Mouse (Mus musculus) heart, adult 11 months (tissue): ENCODE data around the gene Nrbf2.

ENCODE experiments used
- DNase-seq: peaks from one replicate; pipeline ENCODE4 v3.0.0; 2022

Nrbf2 gene

DNA sequence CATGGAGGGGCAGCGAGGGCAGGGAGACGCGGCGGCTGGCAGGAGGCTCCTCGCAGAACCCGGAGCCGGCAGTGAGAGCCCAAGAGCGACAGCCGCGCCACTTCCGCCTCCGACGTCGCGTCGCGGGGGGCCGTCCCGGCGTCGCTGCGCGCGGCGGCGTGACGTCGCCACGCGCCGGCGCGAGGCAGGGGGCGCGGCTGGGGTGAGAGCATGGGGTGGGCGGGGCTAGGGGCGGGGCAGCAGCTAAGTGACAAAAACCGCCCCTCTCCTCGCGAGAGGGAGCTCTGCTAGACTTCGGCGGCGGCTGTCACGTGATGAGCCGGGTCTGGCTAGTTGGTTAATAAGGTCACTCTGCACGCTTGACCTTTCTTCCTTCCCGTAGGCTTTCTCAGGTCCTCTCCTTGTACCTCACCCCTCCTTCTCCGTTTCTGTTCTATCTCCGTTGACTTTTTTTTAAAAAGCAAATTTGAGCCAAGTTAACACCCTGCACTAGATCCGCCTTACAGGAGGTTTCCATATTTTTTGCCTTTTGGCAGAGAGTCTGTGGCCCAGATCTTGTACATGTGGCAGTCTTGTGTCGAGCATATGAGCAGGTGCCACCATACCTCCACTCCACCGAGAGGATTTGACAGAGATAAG, at the start of gene Nrbf2:
Nrbf2 (minus strand) TSS at position 130 of the 639 bp plus-strand sequence.
- DNase-seq = peak; percentile 99

DNA sequence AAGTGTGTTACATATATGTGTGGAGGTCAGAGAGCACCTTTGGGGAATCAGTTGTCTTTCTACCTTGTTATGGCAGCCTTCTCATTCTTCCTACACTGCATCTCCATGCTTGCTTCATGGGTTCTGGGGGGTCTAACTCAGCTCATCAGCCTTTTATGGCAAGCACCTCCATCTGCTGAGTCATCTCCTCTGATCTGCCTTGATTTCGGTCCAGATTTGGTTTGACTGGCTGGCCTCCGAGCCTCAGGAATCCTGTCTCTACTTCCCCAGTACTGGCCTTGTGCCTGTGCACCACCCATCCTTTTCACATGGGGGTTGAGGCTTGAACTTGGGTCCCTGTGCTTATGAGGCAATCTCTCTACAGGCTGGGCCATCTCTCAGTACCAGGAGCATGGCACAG, 45.5 kb upstream of the Nrbf2 start:
- DNase-seq = peak; percentile 68

DNA sequence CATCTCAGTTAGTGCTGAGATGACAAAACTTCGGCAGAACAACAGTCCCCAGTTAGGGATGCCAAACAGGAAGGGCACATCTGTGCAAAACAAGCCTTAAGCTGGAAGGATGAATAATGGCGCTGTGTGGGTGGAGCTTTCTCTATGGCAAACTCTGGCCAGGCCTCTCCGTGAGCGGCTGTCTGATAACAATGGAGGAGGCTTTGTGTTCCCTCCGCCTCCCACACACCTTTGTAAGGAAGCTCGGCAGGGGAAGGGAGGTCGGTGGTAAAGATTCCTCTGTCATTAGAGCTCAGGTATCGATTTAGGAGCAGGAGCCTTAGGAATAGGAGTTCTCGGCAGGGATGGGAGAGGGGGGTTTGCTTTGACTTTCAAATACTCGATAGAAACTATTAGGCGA, 44.6 kb upstream of the Nrbf2 start:
- peak; percentile 60 for DNase-seq

DNA sequence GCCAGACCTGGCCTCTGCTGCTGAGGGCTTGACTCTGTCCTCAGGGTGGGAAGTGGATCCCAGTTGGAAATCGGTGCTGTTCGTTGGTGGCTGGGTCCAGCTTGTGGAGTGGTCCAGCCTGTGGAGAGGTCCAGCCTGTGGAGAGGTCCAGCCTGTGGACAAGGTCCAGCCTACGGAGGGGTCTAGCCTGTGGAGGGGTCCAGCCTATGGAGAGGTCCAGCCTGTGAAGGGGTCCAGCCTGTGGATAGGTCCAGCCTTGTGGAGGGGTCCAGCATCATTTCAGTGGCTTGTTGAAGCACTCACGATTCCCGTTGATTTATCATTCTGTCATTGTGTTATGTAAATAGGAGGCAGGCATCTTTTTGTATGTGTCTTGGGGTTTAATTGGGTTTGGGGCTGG, 43.1 kb upstream of the Nrbf2 start:
- DNase-seq = peak; percentile 73

DNA sequence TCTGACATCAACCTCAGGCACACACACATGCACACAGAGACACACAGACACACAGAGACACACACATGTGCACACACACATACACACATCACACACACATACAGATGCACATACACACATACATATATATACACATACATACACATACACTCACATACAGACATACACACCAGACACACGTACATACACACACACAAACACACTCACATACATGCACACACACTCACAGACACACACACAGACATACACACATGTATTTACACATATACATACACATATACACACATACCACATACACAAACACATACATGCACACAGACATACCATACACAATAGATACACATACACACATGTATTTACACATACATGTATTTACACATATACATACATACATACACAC, 38.9 kb upstream of the Nrbf2 start:
- no peak for DNase-seq

DNA sequence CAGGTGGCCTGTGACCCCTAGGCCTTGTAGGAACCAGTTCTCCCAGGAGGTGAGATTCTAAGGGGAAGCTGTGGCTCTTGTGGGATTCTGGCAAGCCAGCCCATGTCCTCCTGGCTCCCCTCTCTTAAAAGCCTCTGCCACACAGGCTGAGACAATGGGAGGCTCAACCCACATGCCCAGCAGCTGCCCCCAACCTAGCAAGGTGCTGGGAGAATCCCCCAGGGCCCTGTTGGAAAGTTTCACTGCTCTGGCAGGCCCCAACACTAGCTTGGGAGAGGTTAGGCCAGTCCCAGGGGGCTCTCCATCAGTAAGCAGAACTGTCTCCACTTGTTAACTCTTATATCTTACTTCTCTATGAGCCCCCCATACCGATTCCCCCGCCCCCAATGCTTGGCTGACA, 36.3 kb upstream of the Nrbf2 start:
- DNase-seq = no peak

DNA sequence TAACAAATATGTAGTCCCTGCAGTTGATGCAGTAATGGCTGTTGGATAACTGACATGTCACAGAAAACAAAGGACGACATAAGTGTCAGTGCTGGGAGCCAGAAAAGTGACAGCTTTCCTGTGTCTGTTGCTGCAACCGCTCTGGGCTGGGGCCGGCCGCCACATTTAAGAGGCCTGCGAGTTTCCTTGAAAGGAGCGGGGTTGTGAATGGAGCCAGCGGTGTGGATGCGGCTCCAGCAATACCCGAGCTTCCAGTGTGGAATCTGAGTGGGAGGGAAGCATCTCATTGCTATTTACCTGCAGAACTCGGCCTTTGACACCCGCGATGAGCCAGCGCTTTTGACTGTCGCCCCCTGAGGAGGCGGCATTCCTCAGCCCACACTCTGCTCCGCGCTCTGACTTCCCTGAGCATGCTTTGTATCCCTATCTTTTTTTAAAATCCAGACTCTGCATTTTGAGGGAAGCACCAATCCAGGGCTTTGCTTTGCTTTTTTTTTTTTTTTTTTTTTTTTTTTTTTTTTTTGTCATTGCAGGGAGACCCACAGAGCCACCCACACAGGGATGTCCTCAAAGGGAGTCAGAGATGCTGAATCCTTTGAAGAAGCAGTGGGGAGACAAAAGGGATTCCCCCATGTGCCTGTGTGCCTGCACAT, 35.2 kb upstream of the Nrbf2 start:
- DNase-seq = no peak

DNA sequence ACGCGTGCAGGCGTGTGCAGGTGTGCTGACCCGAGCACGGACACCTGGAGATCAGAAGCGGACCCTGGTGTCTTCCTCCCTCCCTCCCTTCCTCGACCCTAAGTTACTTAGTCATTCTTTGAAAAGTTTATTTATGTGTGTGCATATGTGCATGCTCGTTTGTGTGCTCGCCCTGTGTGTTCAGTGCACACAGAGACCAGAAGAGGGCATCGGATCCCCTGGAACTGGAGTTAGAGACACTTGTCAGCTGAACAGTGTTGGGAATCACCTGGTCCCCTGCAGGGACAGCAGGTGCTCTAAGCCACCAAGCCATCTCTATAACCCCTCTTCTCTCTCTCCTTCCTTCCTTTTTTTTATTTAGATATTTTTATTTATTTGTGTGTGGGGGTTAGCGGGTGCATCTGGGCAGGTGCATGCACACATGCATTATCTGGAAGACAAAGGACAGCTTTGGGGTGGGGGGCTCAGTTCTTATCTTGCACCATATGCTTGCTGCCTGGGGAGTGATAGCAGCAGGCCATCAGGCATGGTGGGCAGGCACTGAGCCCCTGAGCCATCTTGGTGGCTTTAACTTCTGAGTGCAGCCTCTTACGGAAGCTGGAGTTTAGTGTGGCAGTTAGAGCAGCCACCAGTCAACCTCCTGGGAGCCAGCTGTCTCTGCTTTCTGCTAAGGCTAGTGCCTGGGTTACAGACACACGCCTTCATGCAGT, 34.1 kb upstream of the Nrbf2 start:
- no peak for DNase-seq

DNA sequence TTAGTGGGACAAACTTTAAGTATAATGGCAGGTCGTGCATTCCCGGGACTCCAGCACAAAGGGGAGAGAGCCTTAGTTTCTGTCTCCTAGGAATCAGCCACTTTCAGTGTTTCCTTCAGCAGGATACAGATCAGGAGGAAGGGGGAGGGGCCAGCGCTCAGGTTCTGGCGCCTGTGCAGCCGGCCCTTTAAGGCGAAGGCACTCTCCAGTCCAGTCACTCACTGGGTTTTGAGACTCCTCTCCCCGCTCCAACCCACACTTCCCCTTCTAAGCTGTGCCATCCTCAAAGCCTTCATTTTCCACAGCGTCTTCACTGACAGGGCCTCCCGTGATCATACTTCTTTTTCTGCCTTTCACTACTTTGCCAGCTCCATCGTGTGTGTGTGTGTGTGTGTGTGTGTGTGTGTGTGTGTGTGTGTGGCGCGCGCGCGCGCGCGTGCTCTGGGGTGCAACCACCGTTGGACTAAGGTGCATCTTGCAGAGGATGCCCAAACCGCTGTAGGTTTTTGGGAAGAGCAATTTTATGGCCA, 32.9 kb upstream of the Nrbf2 start:
- DNase-seq = peak; percentile 92

DNA sequence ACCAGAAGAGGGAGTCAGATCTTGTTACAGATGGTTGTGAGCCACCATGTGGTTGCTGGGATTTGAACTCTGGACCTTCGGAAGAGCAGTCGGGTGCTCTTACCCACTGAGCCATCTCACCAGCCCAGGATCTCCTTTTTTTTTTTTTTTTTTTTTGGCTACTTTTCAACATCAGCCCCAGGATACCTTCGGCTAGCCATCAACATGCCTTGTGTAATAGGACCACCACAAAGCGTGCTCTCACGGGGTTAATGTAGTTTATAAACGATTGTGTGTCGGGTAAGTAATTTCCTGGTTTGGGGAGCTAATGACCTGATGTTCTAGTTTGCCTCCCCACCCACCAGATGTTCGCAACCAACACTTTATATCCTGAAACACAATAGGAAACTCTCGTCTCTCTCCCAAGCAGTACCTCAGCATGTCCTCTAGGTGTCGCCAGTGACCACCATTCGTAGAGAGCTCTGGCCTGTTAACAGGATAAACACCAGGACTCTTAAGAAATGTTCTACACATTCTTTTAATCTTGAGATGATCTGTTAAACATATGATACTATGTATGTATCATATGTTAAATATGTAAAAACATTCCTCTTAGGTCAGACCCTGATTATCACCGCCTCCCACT, 29.8 kb upstream of the Nrbf2 start:
- DNase-seq = peak; percentile 90

DNA sequence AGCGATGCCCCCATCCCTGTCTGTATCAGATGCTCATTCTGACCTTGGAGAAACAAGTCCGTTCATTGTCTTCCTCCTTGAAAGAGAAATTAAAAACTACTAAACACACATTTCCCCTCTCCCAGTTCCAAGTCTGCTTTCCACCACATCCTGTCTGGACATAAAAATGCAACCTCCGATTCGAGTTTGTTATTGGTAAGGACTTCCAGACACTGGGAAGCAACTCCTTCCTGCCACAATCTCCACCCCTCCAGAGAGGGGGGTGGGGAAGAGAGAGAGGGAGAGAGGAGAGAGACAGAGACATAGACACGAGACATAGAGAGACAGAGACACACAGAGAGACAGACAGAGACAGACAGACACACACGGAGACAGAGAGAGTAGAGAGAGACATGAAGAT, 27.4 kb upstream of the Nrbf2 start:
- no peak for DNase-seq

DNA sequence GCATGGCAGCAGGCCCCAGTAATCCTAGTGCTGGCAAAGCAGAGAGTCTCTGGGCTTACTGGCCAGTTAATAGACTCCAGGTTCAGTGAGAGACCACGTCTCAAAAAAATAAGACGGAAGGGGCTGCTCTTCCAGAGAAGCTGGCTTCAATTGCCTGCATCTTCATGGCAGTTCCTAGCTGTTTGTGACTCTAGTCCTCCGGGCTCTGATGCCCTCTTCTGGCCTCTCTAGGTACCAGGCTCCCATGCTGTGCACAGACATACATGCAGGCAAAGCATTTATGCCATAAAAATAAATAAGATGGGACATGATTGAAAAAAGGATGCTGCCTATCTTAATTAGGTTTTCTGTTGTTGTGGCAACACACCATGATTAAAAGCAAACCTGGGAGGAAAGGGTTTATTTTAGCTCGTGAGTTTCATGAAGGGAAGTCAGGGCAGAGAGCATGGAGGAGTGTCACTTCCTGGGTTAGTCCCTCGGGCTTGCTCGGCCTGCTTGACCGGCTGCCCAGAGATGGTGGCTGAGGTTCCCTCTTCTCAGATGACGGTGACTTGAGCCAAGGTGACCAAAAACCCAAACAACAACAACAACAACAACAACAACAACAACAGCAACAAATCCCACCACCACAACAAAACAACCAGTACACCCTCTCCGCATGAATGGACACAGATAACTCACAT, 26.3 kb upstream of the Nrbf2 start:
- peak; percentile 95 for DNase-seq

DNA sequence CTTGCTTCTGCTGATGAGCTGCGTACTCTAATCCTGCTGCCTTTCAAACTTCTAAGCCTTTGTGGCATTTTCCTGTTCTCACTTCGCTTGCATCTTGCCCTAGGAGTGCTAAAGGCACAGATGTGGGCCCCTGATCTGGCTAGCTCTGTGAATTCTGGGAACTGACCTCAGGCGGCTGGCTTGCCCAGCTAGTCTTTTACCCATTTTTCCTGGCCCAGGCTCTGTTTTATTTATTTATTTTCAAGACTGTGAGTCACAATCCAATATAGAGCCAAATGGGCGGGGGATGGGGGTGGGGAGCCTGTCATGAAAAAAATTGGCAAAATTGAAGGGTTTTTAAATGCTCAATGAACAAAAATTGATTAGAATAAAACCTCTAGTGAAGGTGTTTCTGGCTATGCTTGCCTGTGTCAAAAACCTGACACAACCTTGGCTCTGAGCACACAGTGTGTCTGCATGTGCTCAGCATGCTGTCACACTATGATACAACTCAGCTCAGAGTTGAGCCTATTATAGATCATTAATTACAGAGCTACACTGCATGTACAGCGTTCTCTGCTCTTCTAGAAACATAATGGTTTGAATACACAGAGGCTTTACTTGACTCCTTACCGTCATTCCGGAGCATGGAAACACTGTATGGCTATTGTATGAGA, 24.5 kb upstream of the Nrbf2 start:
- DNase-seq = no peak

DNA sequence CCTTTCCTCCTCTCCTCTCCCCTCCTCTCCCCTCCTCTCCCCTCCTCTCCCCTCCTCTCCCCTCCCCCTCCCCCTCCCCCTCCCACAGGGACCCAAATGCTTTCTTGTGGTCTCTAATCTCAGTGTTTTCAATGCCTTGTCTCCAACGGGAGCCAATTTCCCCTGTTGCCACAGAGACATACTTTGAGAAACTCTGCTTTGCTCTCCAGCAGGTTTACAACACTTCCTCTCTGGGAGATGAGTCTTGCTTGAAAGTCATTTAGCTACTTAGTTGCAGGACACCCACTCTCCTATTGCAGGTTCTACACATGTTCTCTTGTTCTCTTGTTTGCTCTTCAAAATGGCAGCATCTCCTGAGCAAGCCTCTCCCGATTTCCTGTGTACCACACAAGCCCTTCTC, 17.2 kb upstream of the Nrbf2 start:
- no peak for DNase-seq

DNA sequence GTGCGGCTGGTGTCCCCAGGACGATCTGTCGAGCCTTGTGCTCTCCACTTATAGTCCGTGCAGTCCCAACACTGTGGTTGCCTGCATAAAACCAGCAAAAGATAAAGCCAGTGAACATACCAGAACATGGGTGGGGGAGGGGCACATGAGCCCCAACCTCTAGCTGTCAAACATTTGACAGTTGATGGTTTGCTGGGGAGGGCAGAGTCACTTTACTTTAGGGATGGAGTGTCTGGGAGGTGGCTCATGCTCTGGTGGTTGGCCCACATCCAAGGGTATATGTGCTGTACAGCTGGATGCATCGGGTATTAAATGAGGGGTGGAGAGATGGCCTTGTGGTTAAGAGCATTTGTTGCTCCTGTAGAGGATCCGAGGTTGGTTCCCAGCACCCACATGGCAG, 15.9 kb upstream of the Nrbf2 start:
- no peak for DNase-seq

DNA sequence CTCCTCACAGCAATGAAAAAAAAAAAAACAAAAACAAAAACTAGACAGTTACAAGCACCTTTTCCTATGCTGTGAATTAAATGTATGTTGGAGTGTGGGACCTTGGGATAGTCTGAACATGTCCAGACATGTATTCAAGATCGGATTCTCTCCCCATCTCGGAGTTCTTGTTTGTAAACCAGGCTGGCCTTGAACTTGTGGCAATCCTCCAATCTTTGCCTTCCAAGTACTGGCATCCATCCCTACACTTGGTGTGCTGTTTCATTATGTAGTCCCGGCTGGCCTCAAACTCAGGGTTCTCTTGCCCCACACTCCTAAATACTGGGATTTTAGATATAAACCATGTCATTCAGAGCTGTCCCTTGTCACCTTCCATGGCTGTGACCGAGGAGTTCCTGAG, 14.2 kb upstream of the Nrbf2 start:
- DNase-seq = no peak

DNA sequence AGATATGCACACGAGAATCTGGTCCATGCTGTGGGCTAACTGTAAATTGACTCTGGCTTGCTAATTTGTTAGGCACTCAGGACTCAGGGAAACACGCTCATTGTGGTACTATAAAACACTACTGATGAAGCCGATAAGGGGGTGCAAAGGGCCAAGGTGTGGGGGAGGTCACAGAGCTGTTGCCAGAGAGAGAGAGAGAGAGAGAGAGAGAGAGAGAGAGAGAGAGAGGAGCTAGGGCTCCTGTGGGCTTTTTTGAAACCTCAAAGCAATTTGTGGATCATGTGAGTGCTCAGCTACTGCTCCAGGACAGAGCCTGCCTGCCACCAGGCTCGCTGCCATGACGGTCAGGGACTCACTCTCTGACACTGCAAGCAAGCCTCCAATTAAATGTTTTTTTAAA, 13.8 kb upstream of the Nrbf2 start:
- DNase-seq = no peak

DNA sequence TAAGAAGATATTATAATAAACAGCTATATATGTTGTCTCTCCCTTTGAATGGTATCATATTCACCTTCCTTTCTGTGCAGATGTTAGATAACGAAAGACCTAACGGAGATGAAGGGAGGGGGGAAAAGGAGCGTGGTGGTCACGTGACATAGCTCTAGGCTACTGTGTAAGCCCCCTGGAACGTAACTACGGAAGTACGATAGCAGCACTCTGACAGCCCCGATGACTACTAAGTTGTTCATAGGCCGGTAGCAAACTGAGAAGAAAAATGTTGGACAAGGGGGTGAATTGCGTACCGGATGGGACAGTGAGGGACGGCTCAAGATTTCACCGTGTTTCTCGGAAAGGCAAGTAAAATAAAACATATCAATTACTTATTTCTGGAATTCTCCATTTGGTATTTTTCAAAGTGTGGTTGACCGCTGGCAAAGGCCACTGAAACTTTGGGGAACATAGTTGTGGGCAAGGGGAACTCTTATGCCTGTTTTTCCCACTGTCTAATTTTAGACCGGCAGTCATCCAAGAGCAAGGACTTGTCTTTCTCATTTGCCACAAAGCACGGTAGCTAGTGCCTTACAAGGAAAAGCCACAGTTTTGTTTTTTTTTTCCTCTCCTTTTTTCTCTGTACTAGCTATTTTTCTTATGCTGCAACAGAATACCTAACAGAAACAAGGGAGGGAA, 12.2 kb upstream of the Nrbf2 start:
- no peak for DNase-seq

DNA sequence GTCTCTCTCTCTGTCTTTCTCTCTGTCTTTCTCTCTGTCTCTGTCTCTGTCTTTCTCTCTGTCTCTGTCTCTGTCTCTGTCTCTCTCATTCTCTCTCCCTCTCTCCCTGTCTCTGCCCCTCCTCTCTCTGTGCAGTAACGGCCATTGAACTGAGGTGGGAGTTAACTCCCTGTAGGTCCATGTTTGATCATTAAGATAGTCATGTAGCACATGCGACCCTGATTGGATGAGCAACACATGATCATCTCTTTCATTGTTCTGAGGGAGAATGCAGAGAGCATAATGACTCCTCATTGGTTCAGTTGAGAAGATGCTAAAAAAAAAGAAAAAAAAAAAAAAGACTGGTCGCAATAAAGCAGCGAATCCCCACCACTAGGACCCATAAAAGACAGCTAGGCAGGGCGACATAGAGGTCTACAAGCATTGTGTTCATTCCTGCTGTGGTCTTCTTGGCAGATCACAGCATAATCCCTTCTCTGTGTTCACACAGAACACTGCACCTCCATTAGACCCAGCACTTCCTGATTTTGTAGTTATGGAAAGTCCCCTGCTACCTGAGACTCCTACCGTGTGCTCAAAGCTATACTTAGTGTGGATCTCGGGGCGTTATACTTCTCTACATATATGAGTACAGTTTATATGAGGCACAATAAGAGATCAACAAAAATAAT, 11.5 kb upstream of the Nrbf2 start:
- no peak for DNase-seq

DNA sequence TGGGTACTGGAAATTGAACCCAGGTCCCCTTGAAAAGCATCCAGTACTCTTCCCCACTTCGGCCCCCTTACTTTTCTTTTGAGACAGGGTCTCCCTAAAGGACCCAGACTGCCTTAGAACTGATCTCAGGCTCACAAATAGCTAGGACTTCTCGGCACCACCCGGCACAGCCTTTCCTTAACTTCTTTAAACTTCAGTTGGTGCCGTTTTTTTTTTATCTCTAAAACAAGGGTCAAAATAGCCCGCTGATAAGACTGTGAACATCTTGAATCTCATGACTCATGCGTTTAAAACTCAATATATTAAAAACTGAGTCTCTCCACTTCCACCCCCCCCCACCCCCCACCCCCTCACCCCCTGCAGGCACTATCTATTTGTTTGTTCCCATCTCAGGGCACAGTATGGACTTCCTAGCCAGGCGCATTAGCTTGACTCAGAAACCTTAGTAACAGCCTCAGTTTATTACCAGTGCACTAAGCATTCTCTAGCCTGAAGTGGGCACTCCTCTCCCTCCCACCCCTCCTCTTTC, 10.9 kb upstream of the Nrbf2 start:
- DNase-seq = no peak

DNA sequence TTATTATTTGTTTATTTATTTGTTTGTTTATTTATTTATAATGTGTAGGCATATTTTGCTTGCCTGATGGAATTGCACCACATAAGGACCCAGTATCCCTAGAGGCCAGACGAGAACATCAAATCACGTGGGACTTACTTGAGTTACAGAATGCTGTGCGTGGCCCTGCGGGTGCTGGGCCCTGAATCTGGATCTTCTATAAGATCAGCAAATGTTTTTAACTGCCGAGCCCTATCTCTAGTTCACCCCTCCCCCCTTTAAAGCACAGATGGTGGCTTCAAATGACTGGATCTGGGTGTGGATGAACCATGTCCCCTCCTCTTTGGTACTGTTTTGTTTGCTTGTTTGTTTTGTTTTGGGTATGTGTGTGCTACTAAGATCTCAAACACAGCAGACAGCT, 10.2 kb upstream of the Nrbf2 start:
- DNase-seq = no peak
